Mouse (Mus musculus): ENCODE measurements around the gene Ywhag. TPM values are rescaled to one million over a fixed set of nuclear protein-coding genes. Genes with fewer than 3 reads are reported as not detected.

Ywhag gene
- polyA plus RNA-seq, 1 experiment from 2014 or later: 1,054 TPM

DNA sequence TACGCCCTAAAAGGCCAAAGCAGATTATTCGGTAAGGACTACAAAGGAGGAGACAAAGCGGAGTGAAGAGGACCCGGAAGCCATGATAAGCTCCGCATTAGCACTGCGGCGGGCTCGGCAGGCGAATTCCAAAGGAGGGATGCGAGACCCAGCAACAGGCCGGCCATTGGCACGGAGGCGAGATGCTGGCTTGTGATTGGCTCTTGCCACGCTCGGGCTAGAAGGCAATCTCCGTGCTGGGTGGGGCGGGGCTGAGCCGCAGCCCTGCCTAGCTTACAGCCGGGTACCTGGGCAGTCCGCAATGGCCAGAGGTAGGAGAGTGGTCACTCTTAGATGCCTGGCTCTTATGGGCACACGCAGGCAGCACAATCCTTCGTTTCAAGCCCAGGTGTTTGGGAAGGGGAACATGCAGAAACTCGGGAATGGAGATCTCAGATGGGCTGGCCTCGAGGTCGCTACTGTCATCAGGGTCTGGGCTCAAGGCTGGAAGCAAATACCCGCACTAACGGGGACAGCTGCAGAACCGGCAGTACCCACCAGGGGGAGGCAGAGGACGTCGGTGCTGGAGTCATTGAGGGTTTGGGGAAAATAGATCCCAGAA is 30.8 kb downstream of the Ywhag start:
- H3K9me3 ChIP-seq (replicated peaks; ENCODE audit: control insufficient read depth, low read length, poor library complexity, severe bottlenecking): no peaks in the 10 kb centered on the region
- peak overlapping the region; percentile 67 for H3K4me2 ChIP-seq (ENCODE audit: low read length)
- no peaks in the 10 kb centered on the region for H3K27me3 ChIP-seq (ENCODE audit: control insufficient read depth, insufficient read depth, low read depth, low read length)
- H3K4me3 ChIP-seq (ENCODE audit: low read depth, low read length): peak overlapping the region; percentile 30
- under 1% methylated on average over 30 of the region's 30 CpGs for WGBS
- H3K9ac ChIP-seq (ENCODE audit: low read depth, low read length): peak overlapping the region; percentile 58
- peak; percentile 94 for ATAC-seq
- peaks cover 5% of the 10 kb centered on the region; the same call in 1 of the 2 replicates for H3K36me3 ChIP-seq (ENCODE audit: control insufficient read depth, insufficient read depth, low read length)
- H3K4me1 ChIP-seq (ENCODE audit: control insufficient read depth, insufficient read depth, low read length): peaks cover 13% of the 10 kb centered on the region; the same call in 1 of the 2 replicates
- H3K27ac ChIP-seq (ENCODE audit: low read length): peak overlapping the region; percentile 92

DNA sequence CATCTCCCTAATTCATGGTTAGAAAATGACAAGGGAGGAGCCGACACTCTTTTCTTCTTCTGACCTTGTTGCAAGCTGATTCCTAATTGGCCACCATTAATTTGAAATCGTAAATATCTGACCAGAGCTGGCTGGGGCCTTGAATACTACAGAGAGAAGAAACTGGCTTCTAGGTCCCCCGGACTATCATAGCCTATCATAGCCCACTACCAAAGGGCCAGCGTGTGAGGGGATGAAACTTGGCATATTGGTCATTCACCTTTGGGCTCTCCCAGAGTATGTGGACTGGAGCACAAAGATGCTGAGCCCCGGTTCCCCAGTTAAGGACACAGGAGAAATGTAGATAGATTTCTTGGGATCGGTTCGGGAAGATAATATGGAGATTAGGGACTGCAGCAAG is 31.4 kb downstream of the Ywhag start:
- peaks cover 5% of the 10 kb centered on the region; the same call in 1 of the 2 replicates for H3K36me3 ChIP-seq (ENCODE audit: control insufficient read depth, insufficient read depth, low read length)
- H3K4me1 ChIP-seq (ENCODE audit: control insufficient read depth, insufficient read depth, low read length): peaks cover 13% of the 10 kb centered on the region; the same call in 1 of the 2 replicates
- peak overlapping the region; percentile 67 for H3K4me2 ChIP-seq (ENCODE audit: low read length)
- ATAC-seq: peak; percentile 29; the same call in 1 of the 2 replicates
- 20% methylated on average over 7 of the region's 7 CpGs for WGBS
- H3K27ac ChIP-seq (ENCODE audit: low read length): peak overlapping the region; percentile 92
- no peaks in the 10 kb centered on the region for H3K9me3 ChIP-seq (replicated peaks; ENCODE audit: control insufficient read depth, low read length, poor library complexity, severe bottlenecking)
- H3K4me3 ChIP-seq (ENCODE audit: low read depth, low read length): peak overlapping the region; percentile 30
- peak overlapping the region; percentile 58 for H3K9ac ChIP-seq (ENCODE audit: low read depth, low read length)
- no peaks in the 10 kb centered on the region for H3K27me3 ChIP-seq (ENCODE audit: control insufficient read depth, insufficient read depth, low read depth, low read length)

DNA sequence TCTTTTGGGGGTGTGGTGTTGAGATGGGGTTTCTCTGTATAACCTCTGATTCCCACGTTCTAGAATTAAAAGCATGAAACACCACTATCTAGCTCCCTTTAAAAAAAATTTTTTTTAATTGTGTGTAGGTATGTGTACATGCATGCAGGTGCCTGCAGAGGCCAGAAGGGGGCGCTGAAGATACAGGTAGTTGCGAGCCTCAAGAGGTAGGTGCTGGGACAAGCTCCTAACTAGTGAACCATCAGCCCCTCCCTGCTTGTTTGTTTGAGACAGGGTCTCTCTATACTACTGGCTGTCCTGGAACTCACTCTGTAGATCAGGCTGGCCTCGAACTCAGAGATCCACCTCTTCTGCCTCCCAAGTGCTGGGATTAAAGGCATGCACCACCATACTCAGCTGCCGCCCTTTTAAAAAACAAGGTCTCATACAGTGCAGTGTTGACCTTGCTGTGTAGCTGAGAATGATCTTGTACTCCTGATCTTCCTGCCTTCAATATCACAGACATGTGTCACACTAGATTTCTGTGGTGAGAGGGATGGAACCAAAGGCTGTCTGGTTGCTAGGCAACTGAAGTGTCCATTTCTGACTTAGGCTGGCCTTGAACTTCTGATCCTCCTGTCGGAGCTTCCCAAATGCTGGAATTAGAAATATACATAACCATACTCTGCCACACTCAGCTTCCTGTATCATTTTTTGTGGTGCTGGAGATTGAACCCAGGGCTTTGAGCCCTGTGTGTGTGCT is 32.9 kb downstream of the Ywhag start:
- Histone ChIP-seq H3K4me2 (ENCODE audit: low read length) (no peak overlapping the region), H3K4me1 (ENCODE audit: control insufficient read depth, insufficient read depth, low read length) (peaks cover 13% of the 10 kb centered on the region; the same call in 1 of the 2 replicates)

DNA sequence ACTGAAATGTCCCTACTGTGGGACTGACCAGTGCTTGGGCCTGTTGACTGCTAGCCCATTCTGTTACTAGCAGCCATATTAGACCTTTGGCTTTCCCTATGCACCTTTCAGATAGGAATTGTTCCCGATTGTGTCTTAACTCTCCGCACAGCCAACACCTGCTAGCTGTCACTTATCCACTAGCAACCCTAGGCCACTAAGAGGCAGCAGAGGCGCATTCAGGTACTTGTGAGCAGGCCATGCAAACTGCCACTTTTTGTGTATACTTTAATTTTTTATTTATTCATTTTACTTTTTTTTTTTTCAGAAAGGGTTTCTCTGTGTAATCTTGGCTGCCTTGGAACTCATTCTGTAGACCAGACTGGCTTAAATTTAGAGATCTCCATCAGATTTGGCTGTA is 33.7 kb downstream of the Ywhag start:
- peaks cover 13% of the 10 kb centered on the region; the same call in 1 of the 2 replicates for H3K4me1 ChIP-seq (ENCODE audit: control insufficient read depth, insufficient read depth, low read length)
- 74% methylated on average over 3 of the region's 3 CpGs for WGBS
- ATAC-seq: no peak
- H3K4me2 ChIP-seq (ENCODE audit: low read length): no peak overlapping the region
- H3K27ac ChIP-seq (ENCODE audit: low read length): no peak overlapping the region
- H3K4me3 ChIP-seq (ENCODE audit: low read depth, low read length): no peak overlapping the region
- H3K27me3 ChIP-seq (ENCODE audit: control insufficient read depth, insufficient read depth, low read depth, low read length): no peaks in the 10 kb centered on the region
- H3K36me3 ChIP-seq (ENCODE audit: control insufficient read depth, insufficient read depth, low read length): no peaks in the 10 kb centered on the region
- no peaks in the 10 kb centered on the region for H3K9me3 ChIP-seq (replicated peaks; ENCODE audit: control insufficient read depth, low read length, poor library complexity, severe bottlenecking)
- no peak overlapping the region for H3K9ac ChIP-seq (ENCODE audit: low read depth, low read length)

More for the DNA sequence above, 32.9 kb downstream of the Ywhag start:
- no peak for ATAC-seq
- Histone ChIP-seq H3K27me3 (ENCODE audit: control insufficient read depth, insufficient read depth, low read depth, low read length) (no peaks in the 10 kb centered on the region), H3K36me3 (ENCODE audit: control insufficient read depth, insufficient read depth, low read length) (no peaks in the 10 kb centered on the region), H3K9ac (ENCODE audit: low read depth, low read length) (no peak overlapping the region), H3K9me3 (replicated peaks; ENCODE audit: control insufficient read depth, low read length, poor library complexity, severe bottlenecking) (no peaks in the 10 kb centered on the region), H3K27ac (ENCODE audit: low read length) (no peak overlapping the region), H3K4me3 (ENCODE audit: low read depth, low read length) (no peak overlapping the region)
- WGBS: 67% methylated on average over 6 of the region's 6 CpGs

DNA sequence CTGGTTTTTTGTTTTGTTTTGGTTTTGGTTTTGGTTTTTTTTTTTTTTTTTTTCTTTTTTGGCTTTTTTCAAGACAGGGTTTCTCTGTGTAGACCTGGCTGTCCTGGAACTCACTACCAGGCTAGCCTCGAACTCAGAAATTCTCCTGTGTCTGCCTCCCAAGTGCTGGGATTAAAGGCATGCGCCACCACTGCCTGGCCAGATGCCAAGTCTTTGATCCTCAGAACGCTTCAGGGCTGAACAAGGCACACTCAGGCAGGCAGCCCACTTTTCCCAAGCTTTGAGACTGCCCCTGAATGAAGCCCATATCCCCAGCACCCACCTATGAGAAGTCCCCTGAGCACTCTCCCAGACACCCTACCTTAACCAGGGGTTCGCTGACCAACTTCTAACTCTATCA is 34.6 kb downstream of the Ywhag start:
- Histone ChIP-seq H3K4me2 (ENCODE audit: low read length) (no peak overlapping the region), H3K4me3 (ENCODE audit: low read depth, low read length) (no peak overlapping the region), H3K27ac (ENCODE audit: low read length) (no peak overlapping the region), H3K27me3 (ENCODE audit: control insufficient read depth, insufficient read depth, low read depth, low read length) (no peaks in the 10 kb centered on the region), H3K36me3 (ENCODE audit: control insufficient read depth, insufficient read depth, low read length) (no peaks in the 10 kb centered on the region), H3K4me1 (ENCODE audit: control insufficient read depth, insufficient read depth, low read length) (peaks cover 13% of the 10 kb centered on the region; the same call in 1 of the 2 replicates), H3K9me3 (replicated peaks; ENCODE audit: control insufficient read depth, low read length, poor library complexity, severe bottlenecking) (no peaks in the 10 kb centered on the region), H3K9ac (ENCODE audit: low read depth, low read length) (no peak overlapping the region)
- no peak for ATAC-seq
- 54% methylated on average over 4 of the region's 4 CpGs for WGBS

DNA sequence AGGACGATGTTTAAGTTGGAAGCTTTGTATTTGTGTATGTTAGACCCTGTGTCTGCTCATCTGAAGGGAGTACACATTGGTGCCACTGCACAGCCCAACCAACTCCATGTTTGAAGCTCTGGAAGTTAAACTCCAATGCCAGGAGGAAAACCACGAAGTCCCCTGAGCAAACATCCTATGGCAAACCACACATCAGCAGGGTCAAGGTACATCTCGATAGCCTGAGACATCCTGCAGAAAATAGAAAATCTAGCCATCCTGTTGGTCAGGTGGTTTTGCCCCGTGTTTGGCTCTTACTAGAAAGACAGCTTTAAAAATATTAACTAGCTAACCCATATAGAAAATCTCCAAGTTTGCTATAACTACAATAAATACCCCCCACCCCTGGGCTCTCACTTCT is 35.4 kb downstream of the Ywhag start:
- H3K4me2 ChIP-seq (ENCODE audit: low read length): no peak overlapping the region
- H3K27ac ChIP-seq (ENCODE audit: low read length): no peak overlapping the region

DNA sequence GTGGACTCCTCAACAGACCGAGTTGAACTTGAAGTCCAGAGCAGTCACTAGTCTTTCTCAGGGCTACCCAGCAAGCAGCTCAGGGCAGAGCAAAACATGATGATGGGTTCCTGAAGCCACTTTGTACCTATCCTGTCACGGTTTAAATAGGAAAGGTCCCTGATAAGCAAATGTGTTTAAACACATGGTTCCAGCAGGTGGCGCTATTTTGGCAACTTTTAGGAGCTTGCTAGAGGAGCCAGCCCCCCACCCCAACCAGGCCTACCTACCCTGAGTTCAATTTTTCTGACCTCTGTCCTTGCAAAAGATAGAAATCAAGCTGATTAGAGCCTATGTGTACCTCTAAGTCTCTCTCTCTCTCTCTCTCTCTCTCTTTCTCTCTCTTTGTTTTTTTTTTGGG is 36.4 kb downstream of the Ywhag start:
- Histone ChIP-seq H3K4me3 (ENCODE audit: low read depth, low read length) (no peak overlapping the region), H3K4me2 (ENCODE audit: low read length) (no peak overlapping the region), H3K9ac (ENCODE audit: low read depth, low read length) (no peak overlapping the region), H3K36me3 (ENCODE audit: control insufficient read depth, insufficient read depth, low read length) (no peaks in the 10 kb centered on the region), H3K27me3 (ENCODE audit: control insufficient read depth, insufficient read depth, low read depth, low read length) (no peaks in the 10 kb centered on the region), H3K4me1 (ENCODE audit: control insufficient read depth, insufficient read depth, low read length) (peaks cover 5% of the 10 kb centered on the region; the same call in 1 of the 2 replicates), H3K9me3 (replicated peaks; ENCODE audit: control insufficient read depth, low read length, poor library complexity, severe bottlenecking) (no peaks in the 10 kb centered on the region), H3K27ac (ENCODE audit: low read length) (no peak overlapping the region)
- 21% methylated on average over 3 of the region's 3 CpGs for whole genome bisulfite sequencing
- no peak for ATAC-seq

More for the DNA sequence above, 35.4 kb downstream of the Ywhag start:
- peaks cover 10% of the 10 kb centered on the region; the same call in 1 of the 2 replicates for H3K4me1 ChIP-seq (ENCODE audit: control insufficient read depth, insufficient read depth, low read length)
- H3K9me3 ChIP-seq (replicated peaks; ENCODE audit: control insufficient read depth, low read length, poor library complexity, severe bottlenecking): no peaks in the 10 kb centered on the region
- no peak for ATAC-seq
- H3K4me3 ChIP-seq (ENCODE audit: low read depth, low read length): no peak overlapping the region
- H3K36me3 ChIP-seq (ENCODE audit: control insufficient read depth, insufficient read depth, low read length): no peaks in the 10 kb centered on the region
- 80% methylated on average over 4 of the region's 4 CpGs for WGBS
- H3K27me3 ChIP-seq (ENCODE audit: control insufficient read depth, insufficient read depth, low read depth, low read length): no peaks in the 10 kb centered on the region
- H3K9ac ChIP-seq (ENCODE audit: low read depth, low read length): no peak overlapping the region

DNA sequence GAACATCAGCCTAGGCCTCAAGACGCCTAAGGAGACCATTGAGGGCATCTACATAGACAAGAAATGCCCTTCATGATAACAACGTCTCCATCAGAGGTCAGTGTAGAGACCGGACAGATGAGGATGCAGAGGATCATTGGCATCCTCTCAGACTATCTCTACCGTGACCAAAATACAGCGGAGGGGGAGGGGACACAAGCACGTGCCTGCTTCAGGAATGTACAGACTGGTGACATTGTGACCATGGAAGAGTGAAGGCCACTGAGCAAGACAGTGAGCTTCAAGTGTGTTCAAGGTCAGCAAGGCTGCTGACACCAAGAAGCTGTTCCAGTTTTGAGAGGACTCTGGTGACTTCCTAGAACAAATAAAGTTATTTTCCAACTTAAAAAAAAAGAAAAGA is 39.5 kb downstream of the Ywhag start:
- no peak for ATAC-seq
- H3K9me3 ChIP-seq (replicated peaks; ENCODE audit: control insufficient read depth, low read length, poor library complexity, severe bottlenecking): no peaks in the 10 kb centered on the region
- H3K36me3 ChIP-seq (ENCODE audit: control insufficient read depth, insufficient read depth, low read length): no peaks in the 10 kb centered on the region
- no peaks in the 10 kb centered on the region for H3K4me1 ChIP-seq (ENCODE audit: control insufficient read depth, insufficient read depth, low read length)
- WGBS: 83% methylated on average over 6 of the region's 6 CpGs
- no peak overlapping the region for H3K4me3 ChIP-seq (ENCODE audit: low read depth, low read length)
- H3K9ac ChIP-seq (ENCODE audit: low read depth, low read length): no peak overlapping the region
- no peak overlapping the region for H3K4me2 ChIP-seq (ENCODE audit: low read length)
- no peak overlapping the region for H3K27ac ChIP-seq (ENCODE audit: low read length)
- H3K27me3 ChIP-seq (ENCODE audit: control insufficient read depth, insufficient read depth, low read depth, low read length): peaks cover 10% of the 10 kb centered on the region
